Mouse (Mus musculus) embryonic facial prominence, embryonic 11.5 days (tissue): ENCODE results near the gene Cblb. TPM values are rescaled to one million over a fixed set of nuclear protein-coding genes. Genes with fewer than 3 reads are reported as not detected.

Source experiments
- ATAC-seq: fragments of 200-750 bp; cut with Nextera tagmentation; replicated peaks from 2 replicates; pipeline ENCODE4 v1.8.0; 2017; ENCODE audit warnings: low read depth; ENCODE audit not compliant: insufficient number of reproducible peaks, low FRiP score, low TSS enrichment
- DNase-seq: peaks from one replicate; pipeline ENCODE4 v3.0.0-alpha.2; 2015; ENCODE audit warnings: low spot score
- H3K27ac ChIP-seq: fragments of 300-500 bp; sonication (generic); replicated peaks from 2 replicates; pipeline ENCODE4 v1.5.1; 2014; ENCODE audit warnings: mild to moderate bottlenecking, low read depth, low read length, control low read depth
- H3K27me3 ChIP-seq: fragments of 300-500 bp; sonication (generic); 2 replicates; pipeline ENCODE4 v1.6.1; 2014; ENCODE audit warnings: mild to moderate bottlenecking, low read length, moderate library complexity, mixed read lengths; ENCODE audit not compliant: control insufficient read depth, insufficient read depth
- H3K36me3 ChIP-seq: fragments of 300-500 bp; sonication (generic); replicated peaks from 2 replicates; pipeline ENCODE4 v1.6.1; 2014; ENCODE audit warnings: low read depth, mild to moderate bottlenecking, low read length, moderate library complexity, mixed read lengths; ENCODE audit not compliant: control insufficient read depth, insufficient read depth
- H3K4me1 ChIP-seq: fragments of 300-500 bp; sonication (generic); 2 replicates; pipeline ENCODE4 v1.6.1; 2014; ENCODE audit warnings: low read length, mixed read lengths; ENCODE audit not compliant: control insufficient read depth, insufficient read depth
- H3K4me2 ChIP-seq: fragments of 300-500 bp; sonication (generic); 2 replicates; pipeline ENCODE4 v1.6.1; 2014; ENCODE audit warnings: low read depth, mild to moderate bottlenecking, control low read depth, low read length, moderate library complexity
- H3K4me3 ChIP-seq: fragments of 300-500 bp; sonication (generic); 2 replicates; pipeline ENCODE4 v1.5.1; 2014; ENCODE audit warnings: low read depth, low read length, control low read depth
- H3K9ac ChIP-seq: fragments of 300-500 bp; sonication (generic); replicated peaks from 2 replicates; pipeline ENCODE4 v1.6.1; 2014; ENCODE audit warnings: mild to moderate bottlenecking, control low read depth, low read length
- H3K9me3 ChIP-seq: fragments of 300-500 bp; sonication (generic); replicated peaks from 2 replicates; pipeline ENCODE4 v1.6.1; 2016; ENCODE audit warnings: mild to moderate bottlenecking, low read length, inconsistent platforms, mixed read lengths; ENCODE audit not compliant: control insufficient read depth
- WGBS: fragments of 180-500 bp; shearing (Covaris S2); extraction: QIAGEN DNeasy Blood & Tissue Kit; methylation state at CpG from one replicate; pipeline ENCODE4 v1.1.7; 2014; 5-methylcytosine and 5-hydroxymethylcytosine counted together
- polyA plus RNA-seq: library from polyadenylated mRNA; unstranded; fragments of >200 nt; fragmentation: Nextera tagmentation; extraction: Ambion mirVana; gene quantifications from 2 replicates; pipeline ENCODE4 v1.2.1, GENCODE M21; 2014

Cblb gene
- polyA plus RNA-seq, 1 experiment from 2014 or later: 30.0 TPM

- Histone ChIP-seq H3K9ac (no peak overlapping the region), H3K4me2 (no peak overlapping the region), H3K36me3 (no peaks in the 10 kb centered on the region; the same call in none of the 2 replicates), H3K4me1 (no peaks in the 10 kb centered on the region), H3K27me3 (no peaks in the 10 kb centered on the region), H3K27ac (no peak overlapping the region), H3K9me3 (no peaks in the 10 kb centered on the region), H3K4me3 (no peak overlapping the region)
- 85% methylated on average over 4 of the region's 4 CpGs for WGBS
- ATAC-seq (no peak), DNase-seq (no peak)
Measured at GRCm38 (mm10) chr16:52040937-52041336, 9.9 kb downstream of the Cblb start.

- Histone ChIP-seq H3K27me3 (no peaks in the 10 kb centered on the region), H3K9ac (no peak overlapping the region), H3K27ac (no peak overlapping the region), H3K36me3 (peaks cover 2% of the 10 kb centered on the region; the same call in 1 of the 2 replicates), H3K4me1 (no peaks in the 10 kb centered on the region), H3K4me3 (no peak overlapping the region), H3K9me3 (no peaks in the 10 kb centered on the region), H3K4me2 (no peak overlapping the region)
- WGBS: 69% methylated on average over 14 of the region's 14 CpGs
- no peak for DNase-seq
- no peak for ATAC-seq
Measured at GRCm38 (mm10) chr16:52042667-52043379, 11.8 kb downstream of the Cblb start.

GRCm38 (mm10) chr16:52043380-52044117, 12.5 kb downstream of the Cblb start:
- Histone ChIP-seq H3K27ac (no peak overlapping the region), H3K9me3 (no peaks in the 10 kb centered on the region), H3K4me3 (no peak overlapping the region), H3K9ac (no peak overlapping the region), H3K36me3 (peaks cover 2% of the 10 kb centered on the region), H3K4me1 (no peaks in the 10 kb centered on the region), H3K27me3 (no peaks in the 10 kb centered on the region), H3K4me2 (no peak overlapping the region)
- no peak for DNase-seq
- ATAC-seq: no peak
- 81% methylated on average over 11 of the region's 11 CpGs for WGBS

GRCm38 (mm10) chr16:52044518-52044917, 13.5 kb downstream of the Cblb start:
- ATAC-seq: no peak
- Histone ChIP-seq H3K4me3 (no peak overlapping the region), H3K4me1 (no peaks in the 10 kb centered on the region), H3K27ac (no peak overlapping the region), H3K9me3 (no peaks in the 10 kb centered on the region), H3K36me3 (peaks cover 2% of the 10 kb centered on the region; the same call in 1 of the 2 replicates), H3K27me3 (no peaks in the 10 kb centered on the region), H3K4me2 (no peak overlapping the region), H3K9ac (no peak overlapping the region)
- 91% methylated on average over 7 of the region's 7 CpGs for WGBS
- DNase-seq: no peak

GRCm38 (mm10) chr16:52044985-52045384, 14.0 kb downstream of the Cblb start:
- Histone ChIP-seq H3K36me3 (peaks cover 2% of the 10 kb centered on the region; the same call in 1 of the 2 replicates), H3K4me2 (no peak overlapping the region), H3K9me3 (no peaks in the 10 kb centered on the region), H3K4me3 (no peak overlapping the region), H3K4me1 (no peaks in the 10 kb centered on the region), H3K27ac (no peak overlapping the region), H3K27me3 (no peaks in the 10 kb centered on the region), H3K9ac (no peak overlapping the region)
- DNase-seq: no peak
- 98% methylated on average over 4 of the region's 4 CpGs for WGBS
- no peak for ATAC-seq

- H3K27ac ChIP-seq: no peak overlapping the region
- H3K4me3 ChIP-seq: no peak overlapping the region
- H3K4me2 ChIP-seq: no peak overlapping the region
- H3K4me1 ChIP-seq: no peaks in the 10 kb centered on the region
- no peaks in the 10 kb centered on the region for H3K27me3 ChIP-seq
- peaks cover 2% of the 10 kb centered on the region; the same call in 1 of the 2 replicates for H3K36me3 ChIP-seq
- ATAC-seq (no peak), DNase-seq (no peak)
- no peaks in the 10 kb centered on the region for H3K9me3 ChIP-seq
- 96% methylated on average over 4 of the region's 4 CpGs for WGBS
- H3K9ac ChIP-seq: no peak overlapping the region
Measured at GRCm38 (mm10) chr16:52046464-52046863, 15.4 kb downstream of the Cblb start.

- DNase-seq (no peak), ATAC-seq (no peak)
- WGBS: 95% methylated on average over 8 of the region's 8 CpGs
- Histone ChIP-seq H3K9ac (no peak overlapping the region), H3K27me3 (no peaks in the 10 kb centered on the region), H3K9me3 (no peaks in the 10 kb centered on the region), H3K4me1 (no peaks in the 10 kb centered on the region), H3K4me2 (no peak overlapping the region), H3K4me3 (no peak overlapping the region), H3K36me3 (peaks cover 2% of the 10 kb centered on the region; the same call in 1 of the 2 replicates), H3K27ac (no peak overlapping the region)
Measured at GRCm38 (mm10) chr16:52051106-52051505, 20.1 kb downstream of the Cblb start.

GRCm38 (mm10) chr16:52052734-52053133, 21.7 kb downstream of the Cblb start:
- DNase-seq (no peak), ATAC-seq (no peak)
- Histone ChIP-seq H3K4me1 (no peaks in the 10 kb centered on the region), H3K4me3 (no peak overlapping the region), H3K4me2 (no peak overlapping the region), H3K27me3 (no peaks in the 10 kb centered on the region), H3K9ac (no peak overlapping the region), H3K27ac (no peak overlapping the region), H3K36me3 (peaks cover under 1% of the 10 kb centered on the region; the same call in 1 of the 2 replicates), H3K9me3 (no peaks in the 10 kb centered on the region)
- WGBS: 76% methylated on average over 5 of the region's 5 CpGs
